Mouse (Mus musculus) liver, embryonic 14.5 days (tissue): ENCODE data around the gene Ccl27a. TPM values are rescaled to one million over a fixed set of nuclear protein-coding genes. Genes with fewer than 3 reads are reported as not detected.
A peak's percentile ranks its signal among the peaks of the same experiment; 100 is the strongest.

Experiments
- ATAC-seq: fragments of 200-750 bp; cut with Nextera tagmentation; 2 replicates; pipeline ENCODE4 v1.8.0; 2017; ENCODE audit warnings: moderate number of reproducible peaks, mild to moderate bottlenecking, moderate library complexity; ENCODE audit not compliant: insufficient read depth
- DNase-seq, 3 experiments: peaks; one replicate each; pipeline ENCODE4 v3.0.0-alpha.2; 2012 to 2013; ENCODE audit warnings: low read depth in 3 of 3, low spot score in 3 of 3
- H3K27ac ChIP-seq: fragments of 300-500 bp; sonication (generic); 2 replicates; pipeline ENCODE4 v1.5.1; 2014; ENCODE audit warnings: moderate library complexity, mild to moderate bottlenecking, control low read depth, inconsistent platforms
- H3K27me3 ChIP-seq: fragments of 300-500 bp; sonication (generic); 2 replicates; pipeline ENCODE4 v1.6.1; 2014; ENCODE audit warnings: mild to moderate bottlenecking, low read length, moderate library complexity; ENCODE audit not compliant: control insufficient read depth, insufficient read depth
- H3K36me3 ChIP-seq: fragments of 300-500 bp; sonication (generic); replicated peaks from 2 replicates; pipeline ENCODE4 v1.6.1; 2014; ENCODE audit warnings: low read depth; ENCODE audit not compliant: control insufficient read depth, insufficient read depth
- H3K4me1 ChIP-seq, 2 experiments: fragments of 200-500 bp in 1 of 2; fragments of 300-500 bp in 1 of 2; sonication (generic) in 1 of 2; replicated peaks; 2 replicates each; pipeline ENCODE4 v1.6.1; 2012 to 2014; ENCODE audit warnings: antibody characterized with exemption in 1 of 2, inconsistent platforms in 1 of 2, low read length in 1 of 2; ENCODE audit not compliant: control insufficient read depth in 2 of 2, insufficient read depth in 2 of 2
- H3K4me2 ChIP-seq: fragments of 300-500 bp; sonication (generic); 2 replicates; pipeline ENCODE4 v1.6.1; 2014; ENCODE audit warnings: low read depth, mild to moderate bottlenecking, control low read depth, moderate library complexity
- H3K4me3 ChIP-seq, 2 experiments: fragments of 200-500 bp in 1 of 2; fragments of 300-500 bp in 1 of 2; sonication (generic) in 1 of 2; 2 replicates each; pipeline ENCODE4 v1.5.1; 2012 to 2014; ENCODE audit warnings: low read depth in 2 of 2, low read length in 2 of 2, mild to moderate bottlenecking in 2 of 2, control low read depth in 1 of 2, inconsistent platforms in 1 of 2, moderate library complexity in 1 of 2; ENCODE audit not compliant: insufficient read depth in 1 of 2
- H3K9ac ChIP-seq: fragments of 300-500 bp; sonication (generic); replicated peaks from 2 replicates; pipeline ENCODE4 v1.6.1; 2014; ENCODE audit warnings: mild to moderate bottlenecking, control low read depth, moderate library complexity
- H3K9me3 ChIP-seq: fragments of 300-500 bp; sonication (generic); 2 replicates; pipeline ENCODE4 v1.6.1; 2016; ENCODE audit warnings: low read length, mixed read lengths; ENCODE audit not compliant: control insufficient read depth
- CTCF ChIP-seq: IDR thresholded peaks from 2 replicates; pipeline ENCODE4 v1.5.1; 2016; ENCODE audit warnings: antibody characterized with exemption, low read depth, control low read depth
- EP300 ChIP-seq: IDR thresholded peaks from 2 replicates; pipeline ENCODE4 v1.6.1; 2016; ENCODE audit warnings: antibody characterized with exemption, low read depth
- WGBS: fragments of 180-500 bp; shearing (Covaris S2); extraction: QIAGEN DNeasy Blood & Tissue Kit; methylation state at CpG from one replicate; pipeline ENCODE4 v1.1.7; 2014; ENCODE audit not compliant: insufficient replicate concordance; 5-methylcytosine and 5-hydroxymethylcytosine counted together
- polyA plus RNA-seq, 2 experiments: library from polyadenylated mRNA; depleted of rRNA in 1 of 2; stranded (reverse) in 1 of 2; unstranded in 1 of 2; fragments of >200 nt; fragmentation: Nextera tagmentation in 1 of 2; extraction: Ambion mirVana in 1 of 2; gene quantifications; 2 replicates each; pipeline versions ENCODE4 v1.2.1 to v1.2.3; 2012 to 2014

The Ccl27a gene
- polyA plus RNA-seq, 2 experiments, result 8.2 to 9.5 TPM

GRCm38 (mm10) chr4:41758701-41759100 is 15.3 kb downstream of the Ccl27a start:
- no peak for TF ChIP-seq CTCF
- no peak for TF ChIP-seq EP300
- no peaks in the 10 kb centered on the region for H3K27me3 ChIP-seq
- 84% methylated on average over 4 of the region's 4 CpGs for WGBS
- H3K9me3 ChIP-seq, result no peaks in the 10 kb centered on the region
- no peak overlapping the region for H3K9ac ChIP-seq
- H3K27ac ChIP-seq, result no peak overlapping the region
- no peak for ATAC-seq
- H3K36me3 ChIP-seq, result no peaks in the 10 kb centered on the region; the same call in 1 of the 2 replicates
- H3K4me2 ChIP-seq, result no peak overlapping the region
- H3K4me1 ChIP-seq, result peaks cover 18 to 34% of the 10 kb centered on the region in 2 experiments
- DNase-seq, result no peak
- no peak overlapping the region for H3K4me3 ChIP-seq

GRCm38 (mm10) chr4:41758021-41758420 is 16.0 kb downstream of the Ccl27a start:
- ATAC-seq, result no peak

GRCm38 (mm10) chr4:41757321-41757720 is 16.7 kb downstream of the Ccl27a start:
- H3K9ac ChIP-seq, result no peak overlapping the region
- H3K4me1 ChIP-seq, result peaks cover 18 to 34% of the 10 kb centered on the region in 2 experiments
- WGBS, result 82% methylated on average over 13 of the region's 13 CpGs
- TF ChIP-seq EP300 (no peak), CTCF (no peak)
- no peaks in the 10 kb centered on the region for H3K9me3 ChIP-seq
- ATAC-seq, result no peak
- H3K27ac ChIP-seq, result no peak overlapping the region
- no peak for DNase-seq
- H3K27me3 ChIP-seq, result no peaks in the 10 kb centered on the region
- H3K4me3 ChIP-seq, result no peak overlapping the region
- no peaks in the 10 kb centered on the region; the same call in 1 of the 2 replicates for H3K36me3 ChIP-seq
- no peak overlapping the region for H3K4me2 ChIP-seq

More at GRCm38 (mm10) chr4:41758021-41758420, 16.0 kb downstream of the Ccl27a start:
- Histone ChIP-seq H3K4me3 (no peak overlapping the region), H3K9me3 (no peaks in the 10 kb centered on the region), H3K4me2 (no peak overlapping the region), H3K27me3 (no peaks in the 10 kb centered on the region), H3K9ac (no peak overlapping the region), H3K4me1 (peaks cover 18 to 34% of the 10 kb centered on the region in 2 experiments), H3K36me3 (no peaks in the 10 kb centered on the region; the same call in 1 of the 2 replicates), H3K27ac (no peak overlapping the region)
- no peak for DNase-seq
- no peak for TF ChIP-seq CTCF
- TF ChIP-seq EP300, result no peak
- 77% methylated on average over 11 of the region's 11 CpGs for WGBS

DNA sequence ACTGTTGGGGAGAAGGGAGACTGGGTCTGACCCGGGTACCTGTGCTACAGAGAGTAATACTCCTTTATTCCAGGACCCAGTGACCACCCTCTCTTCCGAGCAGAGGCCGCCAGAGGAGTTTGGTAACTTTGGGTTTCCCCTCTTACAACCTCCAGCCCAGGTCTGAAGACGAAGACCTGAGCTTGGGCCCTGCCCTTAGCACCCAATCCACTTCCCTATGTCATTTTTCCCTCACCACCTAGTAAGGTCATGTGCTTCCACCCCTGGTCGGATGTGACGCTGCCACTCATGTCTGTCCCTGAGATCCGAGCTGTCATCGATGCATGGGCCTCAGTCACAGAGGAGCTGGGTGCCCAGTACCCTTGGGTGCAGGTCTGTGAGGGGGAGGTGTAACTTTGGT is 17.6 kb downstream of the Ccl27a start:
- TF ChIP-seq EP300, result no peak
- no peak for TF ChIP-seq CTCF
- Histone ChIP-seq H3K4me3 (peak overlapping the region; percentile 42 to 64), H3K9ac (no peak overlapping the region; the same call in 1 of the 2 replicates), H3K4me2 (peak overlapping the region; percentile 68), H3K9me3 (no peaks in the 10 kb centered on the region), H3K27me3 (no peaks in the 10 kb centered on the region), H3K36me3 (no peaks in the 10 kb centered on the region; the same call in 1 of the 2 replicates), H3K27ac (no peak overlapping the region), H3K4me1 (peaks cover 18 to 28% of the 10 kb centered on the region in 2 experiments)
- DNase-seq (no peak), ATAC-seq (no peak)
- WGBS, result 73% methylated on average over 8 of the region's 8 CpGs

- no peak for TF ChIP-seq EP300
- TF ChIP-seq CTCF, result peak; percentile 92
- no peaks in the 10 kb centered on the region for H3K9me3 ChIP-seq
- no peaks in the 10 kb centered on the region; the same call in 1 of the 2 replicates for H3K36me3 ChIP-seq
- no peaks in the 10 kb centered on the region for H3K27me3 ChIP-seq
- ATAC-seq, result peak; percentile 81
- under 1% methylated on average over 57 of the region's 57 CpGs for WGBS
- peak within 1 kb of the TSS; percentile 47 for H3K27ac ChIP-seq
- peak; percentile 75 to 78 (median 76) for DNase-seq
- H3K4me2 ChIP-seq, result peak within 1 kb of the TSS; percentile 68
- peak within 1 kb of the TSS; percentile 64 to 66 for H3K4me3 ChIP-seq
- H3K4me1 ChIP-seq, result peaks cover 10 to 22% of the 10 kb centered on the region in 2 experiments
- H3K9ac ChIP-seq, result peak within 1 kb of the TSS; percentile 59
These were observed 18.4 kb downstream of the Ccl27a start, which contains the start of gene Sigmar1 for GRCm38 (mm10) chr4:41755338-41756305. TSS of gene Sigmar1 (minus strand) at chr4:41756157.
